8 mouse cellular contexts compared by ENCODE assay signal in genomic region chr12:112724077-112724805, GRCm38 (mm10). TPM values are rescaled to one million over a fixed set of nuclear protein-coding genes. Genes with fewer than 3 reads are reported as not detected.
DNase-seq lines count a peak whose midpoint lies in the region; ATAC-seq and TF ChIP-seq lines count a peak whose summit lies in the region.

No protein-coding gene starts in this region.

- WGBS in lung, postnatal 0 days, result 65% methylated on average over 11 of the region's 11 CpGs

- H3K9me3 ChIP-seq in lung, postnatal 0 days (ENCODE audit: low read length), result no peaks in the 10 kb centered on the region

- peak; percentile 28 for ATAC-seq in Patski
- no peak for ATAC-seq in lung, postnatal 0 days

- H3K27ac ChIP-seq in lung, postnatal 0 days (ENCODE audit: low read length), result 0 out of 2 replicates have a peak overlapping the region, but pooled peaks have one; percentile 35

- peaks cover 4% of the 10 kb centered on the region; the same call in 1 of the 2 replicates for H3K4me1 ChIP-seq in lung, postnatal 0 days (ENCODE audit: insufficient read depth, low read depth, low read length)

- POLR2A ChIA-PET in Patski (lab: Charles Lee), result no interaction called here

- H3K27me3 ChIP-seq in Patski, result no peaks in the 10 kb centered on the region
- no peaks in the 10 kb centered on the region for H3K27me3 ChIP-seq in lung, postnatal 0 days (replicated peaks; ENCODE audit: insufficient read depth, low read length)

- TF ChIP-seq CTCF in Patski (IDR thresholded peaks at IDR 0.05), result no peak
- peak; percentile 72 for TF ChIP-seq CTCF in lung, postnatal 0 days (IDR thresholded peaks at IDR 0.05)

- in situ Hi-C loops in Patski (cut with MboI; ENCODE audit: low pct_unique_long_range_greater_than_20kb), result no loop called here

- peak; percentile 84 for DNase-seq in CD4-positive, CD25-positive, alpha-beta regulatory T cell, adult 2 months (ENCODE audit: low read depth, low spot score)
- DNase-seq in Patski (ENCODE audit: low read depth, low spot score), result no peak
- DNase-seq in cerebellum, adult 9-11 months, result peak; percentile 83
- DNase-seq in frontal cortex, postnatal 25 days (ENCODE audit: low spot score in 2 of 2), result peak; percentile 62 to 64
- DNase-seq in kidney, postnatal 25 days, result peak; percentile 87 to 90
- peak; percentile 80 for DNase-seq in lung, postnatal 0 days (ENCODE audit: low spot score)
- DNase-seq in retina, embryonic 14.5 days (ENCODE audit: low spot score), result peak; percentile 87
- peak; percentile 63 for DNase-seq in yolk sac, embryonic 10.5 days (ENCODE audit: low spot score)

- H3K36me3 ChIP-seq in lung, postnatal 0 days (ENCODE audit: insufficient read depth, low read length), result no peaks in the 10 kb centered on the region

- H3K4me3 ChIP-seq in lung, postnatal 0 days (ENCODE audit: low read depth, low read length), result no peak overlapping the region

- no peak overlapping the region for H3K9ac ChIP-seq in lung, postnatal 0 days (replicated peaks; ENCODE audit: low read depth)

- CTCF ChIA-PET in Patski (lab: Charles Lee), result interaction anchor here (0.6 to 1.5 kb wide), 7 partner anchors 10 to 79 kb away, joined by 3 to 6 read pairs (median 3); no protein-coding TSS in a partner anchor

- TF ChIP-seq EP300 in lung, postnatal 0 days (IDR thresholded peaks at IDR 0.05), result no peak

- no peak overlapping the region for H3K4me2 ChIP-seq in lung, postnatal 0 days (replicated peaks; ENCODE audit: low read depth, low read length)

RNA-seq across cellular contexts. Expression of gene Cep170b, which starts 4.0 kb away (rescaled TPM):
- 92.1 TPM for polyA plus RNA-seq in Patski (2021)
- polyA plus RNA-seq in lung, postnatal 0 days (2015; fragmentation: Nextera tagmentation; extraction: Ambion mirVana), result 17.5 and 20.8 TPM in 2 replicates

RNA-seq across cellular contexts. Expression of gene Pld4, which starts 36.2 kb away (rescaled TPM):
- 0.15 TPM for polyA plus RNA-seq in Patski (2021)
- polyA plus RNA-seq in lung, postnatal 0 days (2015; fragmentation: Nextera tagmentation; extraction: Ambion mirVana), result 19.6 and 23.8 TPM in 2 replicates

RNA-seq across cellular contexts. Expression of gene Zbtb42, which starts 45.6 kb away (rescaled TPM):
- 4.7 TPM for polyA plus RNA-seq in Patski (2021)
- 14.0 and 14.6 TPM in 2 replicates for polyA plus RNA-seq in lung, postnatal 0 days (2015; fragmentation: Nextera tagmentation; extraction: Ambion mirVana)

RNA-seq across cellular contexts. Expression of gene Akt1, which starts 49.6 kb away (rescaled TPM):
- polyA plus RNA-seq in Patski (2021), result 281 TPM
- polyA plus RNA-seq in lung, postnatal 0 days (2015; fragmentation: Nextera tagmentation; extraction: Ambion mirVana), result 78.8 and 91.3 TPM in 2 replicates

Comparison
In these comparisons a context has a peak if more than half of its experiments do, and no peak if none do; other contexts are left out.
1. RNA of gene Pld4, which starts 36.2 kb away (polyA plus RNA-seq): 19.6 to 23.8 TPM in lung, postnatal 0 days; 0.15 TPM in Patski (single experiment); every median in the first group is over 10 times any median in the second.